Mouse (Mus musculus) stomach, embryonic 16.5 days (tissue): ENCODE data around the gene Cplx3. TPM values are rescaled to one million over a fixed set of nuclear protein-coding genes. Genes with fewer than 3 reads are reported as not detected.
A peak's percentile ranks its signal among the peaks of the same experiment; 100 is the strongest.

Experiments
- ATAC-seq: fragments of 200-750 bp; cut with Nextera tagmentation; 2 replicates; pipeline ENCODE4 v1.8.0; 2017; ENCODE audit warnings: moderate number of reproducible peaks, moderate TSS enrichment; ENCODE audit not compliant: insufficient read depth, low FRiP score
- H3K27ac ChIP-seq: fragments of 300-500 bp; sonication (generic); 2 replicates; pipeline ENCODE4 v1.5.1; 2014; ENCODE audit warnings: low read length
- H3K27me3 ChIP-seq: fragments of 300-500 bp; sonication (generic); 2 replicates; pipeline ENCODE4 v1.6.1; 2014; ENCODE audit warnings: low read length, control low read depth, mixed read lengths; ENCODE audit not compliant: control insufficient read depth, insufficient read depth
- H3K36me3 ChIP-seq: fragments of 300-500 bp; sonication (generic); 2 replicates; pipeline ENCODE4 v1.6.1; 2014; ENCODE audit warnings: low read length; ENCODE audit not compliant: control insufficient read depth, insufficient read depth
- H3K4me1 ChIP-seq: fragments of 300-500 bp; sonication (generic); 2 replicates; pipeline ENCODE4 v1.6.1; 2014; ENCODE audit warnings: low read length, control low read depth, mixed read lengths; ENCODE audit not compliant: control insufficient read depth, insufficient read depth
- H3K4me2 ChIP-seq: fragments of 300-500 bp; sonication (generic); 2 replicates; pipeline ENCODE4 v1.6.1; 2014; ENCODE audit warnings: low read depth, low read length, mixed read lengths
- H3K4me3 ChIP-seq: fragments of 300-500 bp; sonication (generic); replicated peaks from 2 replicates; pipeline ENCODE4 v1.5.1; 2014; ENCODE audit warnings: mild to moderate bottlenecking, low read length
- H3K9ac ChIP-seq: fragments of 300-500 bp; sonication (generic); 2 replicates; pipeline ENCODE4 v1.6.1; 2014; ENCODE audit warnings: low read length
- H3K9me3 ChIP-seq: fragments of 300-500 bp; sonication (generic); replicated peaks from 2 replicates; pipeline ENCODE4 v1.6.1; 2016; ENCODE audit warnings: low read length, control low read depth; ENCODE audit not compliant: control insufficient read depth
- WGBS: fragments of 180-500 bp; shearing (Covaris S2); extraction: QIAGEN DNeasy Blood & Tissue Kit; methylation state at CpG from one replicate; pipeline ENCODE4 v1.1.7; 2014; 5-methylcytosine and 5-hydroxymethylcytosine counted together
- polyA plus RNA-seq: library from polyadenylated mRNA; unstranded; fragments of >200 nt; fragmentation: Nextera tagmentation; extraction: Ambion mirVana; gene quantifications from 2 replicates; pipeline ENCODE4 v1.2.1, GENCODE M21; 2015

Gene Cplx3
- polyA plus RNA-seq, 1 experiment from 2014 or later: not detected

- Histone ChIP-seq H3K4me2 (peak overlapping the region; percentile 84), H3K4me3 (peak overlapping the region; percentile 66), H3K9ac (peak overlapping the region; percentile 78), H3K27me3 (no peaks in the 10 kb centered on the region), H3K4me1 (peaks cover 32% of the 10 kb centered on the region), H3K27ac (peak overlapping the region; percentile 24; the same call in 1 of the 2 replicates), H3K36me3 (no peaks in the 10 kb centered on the region), H3K9me3 (no peaks in the 10 kb centered on the region)
- WGBS: 25% methylated on average over 7 of the region's 7 CpGs
- ATAC-seq: no peak
Observed at GRCm38 (mm10) chr9:57560263-57560662, 45.8 kb downstream of the Cplx3 start.

GRCm38 (mm10) chr9:57559568-57559967 is 46.5 kb downstream of the Cplx3 start:
- H3K27me3 ChIP-seq: no peaks in the 10 kb centered on the region
- no peak overlapping the region for H3K27ac ChIP-seq
- WGBS: 62% methylated on average over 2 of the region's 2 CpGs
- H3K4me2 ChIP-seq: no peak overlapping the region
- no peak overlapping the region for H3K4me3 ChIP-seq
- peaks cover 31% of the 10 kb centered on the region for H3K4me1 ChIP-seq
- no peak for ATAC-seq
- no peak overlapping the region for H3K9ac ChIP-seq
- H3K36me3 ChIP-seq: no peaks in the 10 kb centered on the region
- no peaks in the 10 kb centered on the region for H3K9me3 ChIP-seq

GRCm38 (mm10) chr9:57558625-57559024 is 47.5 kb downstream of the Cplx3 start:
- H3K4me3 ChIP-seq: no peak overlapping the region
- no peak overlapping the region for H3K4me2 ChIP-seq
- no peaks in the 10 kb centered on the region for H3K27me3 ChIP-seq
- no peak overlapping the region for H3K9ac ChIP-seq
- H3K4me1 ChIP-seq: peaks cover 27% of the 10 kb centered on the region
- no peaks in the 10 kb centered on the region for H3K9me3 ChIP-seq
- WGBS: 82% methylated on average over 4 of the region's 4 CpGs
- H3K36me3 ChIP-seq: no peaks in the 10 kb centered on the region
- no peak for ATAC-seq
- H3K27ac ChIP-seq: no peak overlapping the region

GRCm38 (mm10) chr9:57557215-57557614 is 48.9 kb downstream of the Cplx3 start:
- 74% methylated on average over 3 of the region's 3 CpGs for WGBS
- Histone ChIP-seq H3K36me3 (no peaks in the 10 kb centered on the region), H3K9ac (no peak overlapping the region), H3K4me2 (no peak overlapping the region), H3K9me3 (no peaks in the 10 kb centered on the region), H3K27me3 (no peaks in the 10 kb centered on the region), H3K4me3 (no peak overlapping the region), H3K4me1 (peaks cover 14% of the 10 kb centered on the region), H3K27ac (no peak overlapping the region)
- ATAC-seq: no peak

GRCm38 (mm10) chr9:57554753-57555152 is 51.3 kb downstream of the Cplx3 start:
- WGBS: 49% methylated on average over 3 of the region's 3 CpGs
- Histone ChIP-seq H3K9ac (no peak overlapping the region), H3K4me1 (peaks cover 6% of the 10 kb centered on the region), H3K27ac (no peak overlapping the region), H3K9me3 (no peaks in the 10 kb centered on the region), H3K27me3 (no peaks in the 10 kb centered on the region), H3K4me3 (no peak overlapping the region), H3K36me3 (no peaks in the 10 kb centered on the region), H3K4me2 (no peak overlapping the region)
- ATAC-seq: no peak

- 74% methylated on average over 11 of the region's 11 CpGs for WGBS
- no peak overlapping the region for H3K27ac ChIP-seq
- H3K27me3 ChIP-seq: no peaks in the 10 kb centered on the region
- no peak for ATAC-seq
- H3K4me3 ChIP-seq: no peak overlapping the region
- peaks cover 6% of the 10 kb centered on the region for H3K4me1 ChIP-seq
- peaks cover 9% of the 10 kb centered on the region; the same call in 1 of the 2 replicates for H3K36me3 ChIP-seq
- H3K9ac ChIP-seq: no peak overlapping the region
- H3K9me3 ChIP-seq: no peaks in the 10 kb centered on the region
- no peak overlapping the region for H3K4me2 ChIP-seq
Observed at GRCm38 (mm10) chr9:57553119-57553518, 53.0 kb downstream of the Cplx3 start.

GRCm38 (mm10) chr9:57552139-57552887 is 53.8 kb downstream of the Cplx3 start, which contains the start of gene Mpi:
Mpi (minus strand) TSS chr9:57552763.
- under 1% methylated on average over 28 of the region's 28 CpGs for WGBS
- Histone ChIP-seq H3K27ac (no peak within 1 kb of the TSS), H3K27me3 (no peaks in the 10 kb centered on the region), H3K4me2 (peak within 1 kb of the TSS; percentile 78), H3K4me3 (peak within 1 kb of the TSS; percentile 68), H3K9ac (peak within 1 kb of the TSS; percentile 81), H3K4me1 (peaks cover 11% of the 10 kb centered on the region), H3K36me3 (peaks cover 9% of the 10 kb centered on the region; the same call in 1 of the 2 replicates), H3K9me3 (no peaks in the 10 kb centered on the region)
- peak; percentile 45; the same call in 1 of the 2 replicates for ATAC-seq

GRCm38 (mm10) chr9:57550126-57550862 is 55.8 kb downstream of the Cplx3 start:
- H3K4me1 ChIP-seq: peaks cover 11% of the 10 kb centered on the region
- H3K9ac ChIP-seq: no peak overlapping the region
- peak; percentile 56; the same call in 1 of the 2 replicates for ATAC-seq

More at GRCm38 (mm10) chr9:57550126-57550862, 55.8 kb downstream of the Cplx3 start:
- 72% methylated on average over 11 of the region's 11 CpGs for WGBS
- Histone ChIP-seq H3K9me3 (no peaks in the 10 kb centered on the region), H3K27ac (peak overlapping the region; percentile 22), H3K4me2 (no peak overlapping the region), H3K36me3 (peaks cover 9% of the 10 kb centered on the region; the same call in 1 of the 2 replicates), H3K4me3 (no peak overlapping the region), H3K27me3 (no peaks in the 10 kb centered on the region)
